Mouse (Mus musculus) left cerebral cortex, adult 9 months (tissue): ENCODE measurements around the gene Xaf1.
A peak's percentile ranks its signal among the peaks of the same experiment; 100 is the strongest.

Source experiments
- DNase-seq, 2 experiments: peaks; one replicate each; pipeline ENCODE4 v3.0.0; 2022; ENCODE audit warnings: low spot score in 2 of 2

The Xaf1 gene

DNA sequence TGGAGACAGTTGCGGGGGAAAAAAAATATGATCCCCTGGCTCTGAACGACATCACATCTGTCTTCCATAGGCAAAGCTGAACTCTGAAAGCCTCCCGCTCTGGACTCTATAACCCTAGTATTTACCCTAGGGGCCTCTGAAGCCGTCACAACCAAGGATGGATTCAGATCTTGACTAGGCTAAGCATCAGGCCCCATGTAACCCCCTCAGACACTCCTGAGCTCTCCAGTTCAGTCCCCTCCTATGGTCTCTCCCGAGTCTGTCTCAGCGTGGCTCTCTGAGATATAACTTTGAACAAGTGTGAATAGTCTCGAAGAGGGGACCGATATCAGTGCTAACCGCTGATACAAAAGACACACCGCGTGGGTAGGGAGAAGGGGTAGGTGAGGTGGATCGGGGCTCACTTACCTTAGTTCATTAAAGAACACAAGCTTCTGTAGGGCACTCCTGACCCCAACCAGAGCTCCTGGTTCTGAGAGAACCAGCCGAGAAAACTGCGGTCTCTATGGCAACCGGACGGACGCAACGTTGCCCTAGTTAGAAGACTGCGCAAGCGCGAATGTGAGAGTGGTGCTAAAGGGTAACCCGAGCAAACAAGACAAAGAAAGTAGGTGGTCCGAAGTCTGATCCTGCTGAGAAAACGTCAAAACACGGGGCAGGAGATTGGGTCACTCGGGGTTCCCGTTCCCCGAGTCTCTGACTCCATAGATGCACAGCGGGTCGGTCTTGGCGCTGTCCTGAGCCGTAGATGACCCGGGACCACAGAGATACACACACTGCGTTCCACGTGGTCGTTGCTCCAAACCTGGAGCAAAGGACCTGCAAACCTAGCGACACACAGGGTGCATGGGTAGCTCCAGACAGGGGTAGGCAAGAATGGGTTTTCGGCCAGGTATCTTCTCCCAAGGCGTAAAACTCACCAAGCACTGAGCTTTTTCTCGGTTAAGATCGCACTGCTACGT is 60.2 kb downstream of the Xaf1 start:
- DNase-seq = peak in 1 of 2 experiments; percentile 80

DNA sequence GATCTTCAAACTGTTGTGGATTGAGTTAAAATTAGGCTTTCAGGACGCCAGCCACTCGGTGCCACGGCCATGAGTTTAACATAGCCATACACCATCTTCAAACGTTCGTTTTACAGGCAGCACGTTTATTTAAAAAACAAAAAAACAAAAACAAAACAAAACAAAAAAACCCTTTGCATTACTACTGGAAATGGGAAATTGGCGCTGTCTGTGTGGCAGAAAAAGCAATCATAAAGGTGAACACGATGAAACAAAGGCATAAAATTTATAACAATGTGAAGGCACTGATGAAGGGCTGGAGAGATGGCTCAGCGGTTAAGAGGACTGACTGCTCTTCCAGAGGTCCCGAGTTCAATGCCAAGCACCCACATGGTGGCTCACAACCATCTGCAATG is 60.9 kb downstream of the Xaf1 start, which contains the start of gene Tekt1:
Tekt1 (minus strand) TSS at position 96 of the 395 bp plus-strand sequence.
- DNase-seq = no peak
